Mouse (Mus musculus): ENCODE measurements around the gene Gpatch8. TPM values are rescaled to one million over a fixed set of nuclear protein-coding genes. Genes with fewer than 3 reads are reported as not detected.
A peak's percentile ranks its signal among the peaks of the same experiment; 100 is the strongest.
"Not testable (repeated sequence)": the region's sequence is repeated elsewhere in the genome, so short reads cannot be mapped to it uniquely, and the experiment has no call there.

Gpatch8 gene
- total RNA-seq, 4 experiments from 2014 or later = 17.7 to 24.0 (median 22.8) TPM

DNA sequence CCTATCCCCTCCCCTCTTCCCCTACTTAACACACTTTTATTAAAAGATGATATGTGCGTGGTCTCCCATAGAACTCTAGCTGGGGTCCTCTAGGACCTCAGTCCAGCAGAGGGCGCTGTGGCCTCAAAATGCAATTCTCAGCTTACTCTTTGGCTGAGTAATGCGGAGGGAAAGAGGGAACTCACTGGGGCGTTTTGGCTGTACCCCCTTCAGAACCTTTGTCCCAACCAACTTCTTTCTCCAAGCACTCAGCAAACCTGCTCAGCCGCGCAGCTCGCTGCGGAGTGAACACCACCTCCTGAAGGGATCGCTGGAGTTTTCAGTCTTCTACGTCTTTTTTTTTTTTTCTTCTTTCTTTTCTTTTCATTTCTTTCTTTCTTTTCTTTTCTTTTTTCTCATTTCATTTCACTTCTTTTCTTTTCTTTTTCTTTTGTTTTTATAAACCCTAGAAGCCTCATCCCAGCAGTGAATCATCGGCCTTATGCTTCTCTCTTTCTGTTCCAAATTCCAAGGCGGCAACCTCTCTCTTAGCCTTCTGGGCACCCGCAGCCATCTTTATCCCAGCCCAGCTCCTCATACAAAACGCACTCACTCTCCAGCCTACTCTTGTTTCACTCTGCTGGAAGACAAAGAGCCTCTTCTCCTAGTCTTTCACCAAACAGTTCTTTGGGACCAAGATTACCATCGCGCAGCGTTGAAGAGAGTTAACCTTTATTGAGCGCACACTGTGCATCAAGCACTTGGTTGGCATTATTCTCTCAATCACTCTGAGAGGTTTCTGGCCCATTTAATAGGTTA, 16.9 kb upstream of the Gpatch8 start:
- DNase-seq (ENCODE audit: low spot score in 2 of 2) = peak; percentile 51 to 56

DNA sequence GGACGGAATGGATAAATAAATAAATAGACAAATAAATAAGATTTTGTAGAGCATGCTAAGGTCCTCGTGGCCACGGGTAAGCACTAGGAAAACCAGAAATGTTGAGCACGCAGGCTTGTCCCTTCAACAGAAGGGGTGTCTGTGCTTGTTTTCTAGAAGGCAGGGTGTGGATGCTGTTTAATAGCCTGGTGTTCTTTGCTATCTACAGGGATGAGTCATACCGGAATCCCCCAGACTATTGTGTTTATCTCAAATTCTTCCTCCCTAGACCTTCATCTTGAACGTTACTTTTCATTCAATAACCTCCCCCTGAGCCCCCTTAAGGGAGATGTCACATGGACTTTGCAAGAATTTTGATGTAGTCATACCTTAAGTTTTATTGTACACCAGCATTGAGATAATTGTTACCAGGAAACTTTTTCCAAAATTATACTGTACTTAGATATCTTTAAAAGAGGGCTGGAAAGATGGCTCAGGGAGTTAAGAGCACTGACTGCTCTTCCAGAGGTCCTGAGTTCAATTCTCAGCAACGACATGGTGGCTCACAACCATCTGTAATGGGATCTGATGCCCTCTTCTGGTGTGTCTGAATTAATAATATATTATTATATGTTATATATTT, 12.7 kb upstream of the Gpatch8 start:
- no peak for DNase-seq (ENCODE audit: low spot score in 2 of 2)

DNA sequence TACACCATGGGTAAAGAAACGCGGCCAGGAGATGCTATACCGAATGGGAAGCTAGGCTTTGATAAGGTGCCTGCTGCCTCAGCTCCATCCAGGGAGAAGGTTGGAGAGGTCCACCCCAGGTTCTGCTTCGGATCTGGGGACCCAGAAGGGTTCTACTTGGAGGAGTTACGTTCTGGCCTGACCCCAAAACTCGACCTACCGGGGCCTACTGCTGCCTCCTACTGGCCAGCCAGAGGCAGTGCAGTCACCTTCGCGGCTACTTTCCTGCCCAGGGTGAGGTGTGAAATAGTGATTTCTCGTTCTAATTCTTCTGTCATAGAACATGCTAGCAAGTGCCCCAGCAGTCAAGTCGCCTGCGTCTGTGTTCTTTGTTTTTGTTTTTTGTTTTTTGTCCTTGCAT, 12.0 kb upstream of the Gpatch8 start:
- no peak for DNase-seq (ENCODE audit: low spot score in 2 of 2)

DNA sequence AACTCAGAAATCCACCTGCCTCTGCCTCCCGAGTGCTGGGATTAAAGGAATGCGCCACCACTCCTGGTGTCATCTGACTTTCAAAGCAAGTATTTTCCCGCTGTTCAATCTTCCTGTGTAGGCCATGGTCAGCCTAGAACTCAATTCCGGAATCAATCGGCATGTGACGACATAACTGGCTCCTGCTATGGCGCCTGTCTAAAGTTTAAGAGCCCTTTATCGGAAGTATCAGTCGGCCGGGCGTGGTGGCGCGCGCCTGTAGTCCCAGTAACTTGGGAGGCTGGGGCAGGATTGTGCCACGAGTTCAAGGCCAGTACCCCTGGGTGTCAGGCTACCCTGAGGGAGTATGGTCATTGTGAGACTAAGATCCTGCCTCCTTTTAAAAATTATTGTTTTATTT, 11.5 kb upstream of the Gpatch8 start:
- no peak for DNase-seq (ENCODE audit: low spot score in 2 of 2)

DNA sequence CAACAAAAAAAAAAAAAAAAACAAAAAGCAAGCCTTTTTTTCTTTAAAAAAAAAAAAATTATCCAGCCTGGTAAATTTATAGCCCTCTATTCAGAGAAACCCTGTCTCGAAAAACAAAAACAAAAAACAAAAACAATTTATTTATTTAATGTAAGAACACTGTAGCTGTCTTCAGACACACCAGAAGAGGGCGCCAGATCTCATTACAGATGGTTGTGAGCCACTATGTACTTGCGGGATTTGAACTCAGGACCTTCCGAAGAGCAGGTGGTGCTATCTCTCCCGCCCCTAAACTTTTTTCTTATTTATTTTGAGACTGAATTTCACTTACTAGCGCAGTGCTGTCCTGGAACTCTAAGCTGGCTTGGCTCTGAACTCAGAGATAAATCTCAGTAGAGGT, 11.0 kb upstream of the Gpatch8 start:
- DNase-seq (ENCODE audit: low spot score in 2 of 2) = no peak

DNA sequence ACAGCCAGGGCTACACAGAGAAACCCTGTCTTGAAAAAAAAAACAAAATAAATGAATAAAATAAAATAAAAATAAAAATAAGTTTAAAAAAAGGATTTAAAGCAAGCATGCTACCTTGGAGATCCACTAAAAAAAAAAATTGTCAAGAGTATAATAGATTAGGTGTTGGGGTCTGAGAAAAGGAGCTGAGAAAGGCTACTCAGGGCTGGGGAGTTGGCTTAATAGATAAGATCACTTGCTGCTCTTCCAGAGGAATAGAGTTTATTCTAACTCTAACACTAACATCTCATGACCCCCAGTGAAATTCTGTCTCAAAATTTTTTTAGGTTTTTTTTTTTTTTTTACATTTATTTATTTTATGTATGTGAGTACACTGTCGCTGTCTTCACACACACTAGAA, 10.1 kb upstream of the Gpatch8 start:
- no peak for DNase-seq (ENCODE audit: low spot score in 2 of 2)

- DNase-seq (ENCODE audit: low spot score in 2 of 2) = no peak
Measured at GRCm38 (mm10) chr11:102565741-102566140, 9.5 kb upstream of the Gpatch8 start.

GRCm38 (mm10) chr11:102564952-102565671, 8.9 kb upstream of the Gpatch8 start:
- DNase-seq (ENCODE audit: low spot score in 2 of 2) = not testable (repeated sequence)

GRCm38 (mm10) chr11:102558704-102559103, 2.5 kb upstream of the Gpatch8 start:
- no peak for DNase-seq (ENCODE audit: low spot score in 2 of 2)

- no peak for DNase-seq (ENCODE audit: low spot score in 2 of 2)
Measured at GRCm38 (mm10) chr11:102557386-102557785, 1.2 kb upstream of the Gpatch8 start.

- DNase-seq (ENCODE audit: low spot score in 2 of 2) = no peak
Measured at GRCm38 (mm10) chr11:102556716-102557074, 503 bp upstream of the Gpatch8 start.

GRCm38 (mm10) chr11:102555400-102556030, 677 bp downstream of the Gpatch8 start:
- DNase-seq (ENCODE audit: low spot score in 2 of 2) = no peak

DNA sequence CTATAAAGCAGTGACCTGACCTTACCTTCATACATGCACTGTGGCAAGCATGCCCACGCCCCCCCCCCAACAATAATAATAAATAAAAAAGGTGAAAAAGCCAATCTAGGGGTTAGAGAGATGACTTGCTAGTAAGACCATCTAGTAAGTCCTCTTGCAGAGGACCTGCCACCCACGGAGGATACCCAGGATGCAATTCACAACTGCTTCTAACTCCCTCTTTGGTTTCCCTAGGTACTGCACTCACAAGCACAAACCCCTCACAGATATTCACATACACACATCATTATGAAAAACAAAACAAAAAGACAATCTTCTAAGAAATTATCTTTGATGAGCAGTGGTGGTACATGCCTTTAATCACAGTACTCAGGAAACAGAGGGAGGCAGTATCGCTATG, 4.1 kb downstream of the Gpatch8 start:
- no peak for DNase-seq (ENCODE audit: low spot score in 2 of 2)

GRCm38 (mm10) chr11:102551176-102551575, 5.0 kb downstream of the Gpatch8 start:
- no peak for DNase-seq (ENCODE audit: low spot score in 2 of 2)

GRCm38 (mm10) chr11:102541471-102541870, 14.7 kb downstream of the Gpatch8 start:
- DNase-seq (ENCODE audit: low spot score in 2 of 2) = no peak

- not testable (repeated sequence) for DNase-seq (ENCODE audit: low spot score in 2 of 2)
Measured at GRCm38 (mm10) chr11:102540286-102540685, 15.9 kb downstream of the Gpatch8 start.

GRCm38 (mm10) chr11:102539690-102540089, 16.5 kb downstream of the Gpatch8 start:
- DNase-seq (ENCODE audit: low spot score in 2 of 2) = no peak

GRCm38 (mm10) chr11:102536210-102536609, 20.0 kb downstream of the Gpatch8 start:
- DNase-seq (ENCODE audit: low spot score in 2 of 2) = no peak

DNA sequence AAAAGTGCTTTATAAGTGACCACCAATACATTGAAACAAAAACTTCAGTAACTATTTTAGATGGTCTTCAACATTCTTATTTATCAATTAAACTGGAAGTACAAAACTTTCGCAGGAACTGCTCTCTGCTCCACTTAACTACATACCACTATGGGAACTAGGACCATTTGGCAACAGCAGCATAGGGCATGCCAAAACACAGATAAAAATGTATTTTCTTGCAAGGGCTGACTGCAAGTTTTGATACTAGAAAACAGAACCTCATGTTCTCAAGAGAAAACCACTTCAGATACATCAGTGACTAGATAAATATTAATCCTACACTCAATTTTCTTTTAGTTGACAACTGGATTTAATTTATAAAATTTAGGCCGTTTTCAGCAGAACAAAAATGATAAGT, 22.1 kb downstream of the Gpatch8 start:
- DNase-seq (ENCODE audit: low spot score in 2 of 2) = no peak

DNA sequence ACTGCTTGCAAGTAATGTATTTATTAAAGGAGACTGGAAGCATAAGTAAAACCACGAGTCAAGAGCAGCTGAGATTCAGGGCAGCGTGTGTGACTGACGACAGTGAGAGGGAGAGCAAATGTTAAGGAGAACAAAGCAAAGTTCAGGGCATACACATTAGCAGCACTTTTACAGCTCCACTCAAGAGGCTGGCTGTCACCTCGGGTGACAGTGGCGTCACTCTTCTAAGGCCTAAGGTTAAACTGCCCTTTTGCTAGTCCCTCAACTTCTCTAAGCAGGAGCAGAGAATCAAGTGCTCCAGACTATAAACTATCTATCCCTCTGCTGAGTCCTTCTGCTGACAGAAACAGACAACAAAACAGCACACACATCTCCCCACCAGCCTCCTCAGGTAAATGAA, 24.8 kb downstream of the Gpatch8 start:
- no peak for DNase-seq (ENCODE audit: low spot score in 2 of 2)

DNA sequence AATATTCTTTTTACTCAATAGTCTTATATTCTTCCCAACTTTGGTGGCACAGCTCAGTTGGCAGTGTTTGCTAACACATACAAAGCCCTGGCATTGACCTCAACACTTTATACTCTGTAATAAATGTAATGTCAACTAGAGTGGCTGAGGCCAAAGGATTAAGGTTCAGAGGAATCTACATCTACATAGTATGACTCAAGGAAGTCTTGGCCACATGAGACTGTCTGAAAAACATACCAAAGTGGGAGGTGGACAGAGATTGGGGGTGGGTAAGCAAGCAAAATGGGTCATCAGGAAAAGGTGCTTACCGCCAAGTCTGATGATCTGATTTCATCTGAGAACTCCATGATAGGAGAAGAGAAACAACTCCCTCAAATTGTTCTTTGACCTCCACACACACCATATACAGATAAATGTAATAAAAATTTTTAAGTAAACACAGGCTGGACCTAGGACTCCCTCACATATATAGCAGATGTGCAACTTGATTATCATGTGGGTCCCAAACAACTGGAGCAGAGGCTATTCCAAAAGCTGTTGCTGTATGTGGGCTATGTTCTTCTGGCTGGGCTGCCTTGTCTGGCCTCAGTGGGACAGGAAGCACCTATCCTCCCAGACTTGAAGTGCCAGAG, 41.3 kb downstream of the Gpatch8 start:
- DNase-seq (ENCODE audit: low spot score in 2 of 2) = no peak

Data from gastrocnemius, adult 8-10 months (tissue).